Mouse (Mus musculus): Measurements from ENCODE around the gene Prkab1.

Gene Prkab1

DNA sequence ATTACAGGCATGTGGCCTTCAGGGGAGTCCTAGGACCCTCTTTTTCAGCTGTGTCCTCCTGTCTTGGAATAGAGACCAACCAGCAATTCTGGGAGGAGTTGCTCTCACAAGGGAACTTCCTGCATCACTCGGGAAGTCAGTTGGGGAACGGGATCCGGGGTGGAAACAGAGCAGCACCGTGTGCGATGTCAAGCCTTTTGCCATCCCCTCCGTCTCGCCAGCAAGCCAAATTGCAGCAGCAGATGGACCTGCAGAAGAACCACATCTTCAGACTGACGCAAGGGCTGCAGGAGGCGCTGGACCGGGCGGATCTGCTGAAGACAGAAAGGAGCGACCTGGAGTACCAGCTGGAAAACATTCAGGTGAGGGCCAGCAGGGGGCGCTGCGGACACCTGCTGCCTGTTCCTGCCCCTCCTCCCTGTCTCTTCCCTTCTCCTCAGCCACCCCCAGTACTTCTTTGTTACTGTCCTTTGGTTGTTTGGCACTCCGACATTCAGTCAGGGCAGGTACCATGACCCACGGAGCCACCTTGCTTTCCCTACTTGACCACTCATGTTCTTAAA, 45.1 kb downstream of the Prkab1 start:
- no peak for DNase-seq (ENCODE audit: low spot score in 2 of 2)

DNA sequence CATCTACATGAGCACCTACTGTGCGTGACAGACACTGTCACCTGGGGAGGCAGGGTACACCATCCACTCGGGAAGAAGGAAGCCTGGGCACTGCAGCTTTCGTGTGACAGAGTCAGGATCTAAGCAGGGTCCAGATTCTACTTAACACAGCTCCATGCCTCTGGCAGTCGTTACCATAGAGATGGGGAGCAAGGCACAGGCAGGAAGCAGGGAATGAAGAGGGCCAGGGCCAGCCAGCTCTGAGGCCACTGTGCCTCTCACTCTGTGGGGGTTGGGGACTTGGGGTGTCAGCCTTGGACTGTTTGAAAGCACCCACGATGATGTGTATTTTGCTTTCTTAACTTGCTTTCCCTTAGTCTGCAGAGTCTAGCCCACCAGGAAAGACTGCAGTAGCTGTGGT, 46.1 kb downstream of the Prkab1 start:
- DNase-seq (ENCODE audit: low spot score in 2 of 2): no peak

DNA sequence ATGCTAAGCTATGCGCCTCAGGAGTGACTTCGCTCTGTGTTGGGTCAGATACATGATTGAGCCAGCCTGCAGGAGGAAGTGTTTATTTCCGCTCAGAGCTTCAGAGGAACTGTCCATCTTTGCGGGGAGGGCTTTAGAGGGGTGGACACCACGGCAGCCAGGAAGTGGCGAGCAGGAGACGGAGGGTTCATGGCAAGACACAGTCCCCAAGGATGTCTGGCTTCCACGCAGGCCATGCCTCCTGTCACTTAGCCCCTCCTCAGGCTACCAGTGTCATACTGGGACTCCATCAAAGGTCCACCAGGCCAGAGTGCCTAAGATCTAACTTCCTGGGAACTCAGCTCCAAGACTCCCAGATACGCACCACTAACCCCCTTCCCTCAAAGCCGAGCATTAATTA, 46.6 kb downstream of the Prkab1 start:
- no peak for DNase-seq (ENCODE audit: low spot score in 2 of 2)

DNA sequence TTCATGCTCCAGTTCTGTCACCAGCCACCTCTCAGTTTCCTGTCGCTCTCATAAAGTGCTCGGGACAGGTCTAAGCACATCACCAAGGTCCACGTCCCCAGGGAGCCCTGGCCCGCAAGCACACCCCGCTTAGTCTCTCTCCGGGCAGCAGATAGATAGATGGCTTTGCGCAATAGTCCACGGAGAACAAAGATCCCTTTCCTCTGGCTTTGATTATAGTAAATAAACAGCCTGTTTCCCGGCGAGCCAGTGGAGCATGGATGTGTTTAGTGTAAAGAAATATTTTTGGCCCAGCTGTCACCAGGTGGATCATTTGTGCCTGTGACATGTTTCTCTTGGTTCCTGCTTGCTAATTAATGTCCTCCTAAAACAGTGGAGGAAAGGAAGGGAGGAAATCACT, 47.0 kb downstream of the Prkab1 start:
- no peak for DNase-seq (ENCODE audit: low spot score in 2 of 2)

DNA sequence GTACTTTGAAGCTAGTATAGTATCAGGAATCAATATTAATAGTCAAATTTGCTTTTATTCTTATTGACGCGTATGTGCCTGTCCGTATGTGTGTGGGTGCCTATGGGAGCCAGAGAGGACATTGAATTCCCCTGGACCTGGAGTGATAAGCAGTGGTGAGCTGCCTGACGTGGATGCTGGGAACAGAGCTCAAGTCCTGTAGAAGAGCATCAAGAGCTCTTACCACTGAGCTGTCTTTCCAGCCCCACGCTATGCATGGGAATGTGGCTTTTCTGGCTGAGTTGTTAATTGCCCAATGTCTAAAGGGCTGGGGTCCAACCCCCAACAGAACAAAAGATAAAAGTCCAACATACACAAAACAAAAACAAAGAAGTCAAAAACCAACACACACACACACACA, 47.9 kb downstream of the Prkab1 start:
- no peak for DNase-seq (ENCODE audit: low spot score in 2 of 2)

DNA sequence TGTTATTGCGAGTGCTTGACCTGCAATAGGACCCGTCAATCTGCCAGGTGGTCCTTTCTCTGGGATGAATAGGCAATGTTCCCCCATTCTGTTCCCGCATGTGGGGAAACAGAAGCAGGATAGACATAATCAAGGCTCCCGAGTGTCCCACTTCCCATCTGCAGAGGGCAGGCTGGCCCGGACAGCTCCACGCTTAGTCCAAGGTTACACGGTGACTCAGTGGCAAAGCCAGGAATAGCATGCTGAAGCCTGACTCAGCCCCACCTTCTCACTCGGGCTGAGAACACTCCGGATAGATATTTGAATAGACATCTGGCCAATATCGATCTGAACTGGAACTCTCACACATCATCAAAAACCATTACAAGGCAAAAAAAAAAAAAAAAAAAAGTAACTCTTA, 48.6 kb downstream of the Prkab1 start:
- no peak for DNase-seq (ENCODE audit: low spot score in 2 of 2)

DNA sequence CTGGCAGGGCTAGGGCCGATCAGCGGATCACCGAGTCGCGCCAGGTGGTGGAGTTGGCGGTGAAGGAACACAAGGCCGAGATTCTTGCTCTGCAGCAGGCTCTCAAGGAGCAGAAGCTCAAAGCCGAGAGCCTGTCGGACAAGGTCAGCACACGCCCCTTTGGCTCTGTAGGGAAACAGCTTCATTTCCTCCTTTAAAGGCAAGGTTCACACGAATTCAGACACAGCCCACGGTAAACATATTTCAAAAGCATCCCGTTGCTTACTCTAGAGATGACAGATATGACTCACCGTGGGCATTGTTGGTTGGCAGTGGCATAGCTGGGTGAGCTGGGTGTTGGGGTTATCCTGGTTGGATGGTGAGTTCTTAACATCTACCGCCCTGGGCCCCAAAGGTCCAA, 53.1 kb downstream of the Prkab1 start:
- no peak for DNase-seq (ENCODE audit: low spot score in 2 of 2)
